Mouse (Mus musculus) bone marrow macrophage, adult 2 months (primary cell): ENCODE measurements at regions not wholly inside any gene's neighbourhood (a gene's known extent, or its start where the extent isn't known, plus 50 kb on each side); places are given as distances from the start of the nearest gene placed in this dataset.

Source experiments
- CTCF ChIP-seq: IDR thresholded peaks from 2 replicates; pipeline ENCODE4 v1.5.1; 2012; ENCODE audit warnings: low read depth, mild to moderate bottlenecking, low read length, moderate library complexity
- POLR2A ChIP-seq: IDR thresholded peaks from 2 replicates; pipeline ENCODE4 v1.6.1; 2012; ENCODE audit warnings: mild to moderate bottlenecking, low read depth, low read length, borderline replicate concordance

DNA sequence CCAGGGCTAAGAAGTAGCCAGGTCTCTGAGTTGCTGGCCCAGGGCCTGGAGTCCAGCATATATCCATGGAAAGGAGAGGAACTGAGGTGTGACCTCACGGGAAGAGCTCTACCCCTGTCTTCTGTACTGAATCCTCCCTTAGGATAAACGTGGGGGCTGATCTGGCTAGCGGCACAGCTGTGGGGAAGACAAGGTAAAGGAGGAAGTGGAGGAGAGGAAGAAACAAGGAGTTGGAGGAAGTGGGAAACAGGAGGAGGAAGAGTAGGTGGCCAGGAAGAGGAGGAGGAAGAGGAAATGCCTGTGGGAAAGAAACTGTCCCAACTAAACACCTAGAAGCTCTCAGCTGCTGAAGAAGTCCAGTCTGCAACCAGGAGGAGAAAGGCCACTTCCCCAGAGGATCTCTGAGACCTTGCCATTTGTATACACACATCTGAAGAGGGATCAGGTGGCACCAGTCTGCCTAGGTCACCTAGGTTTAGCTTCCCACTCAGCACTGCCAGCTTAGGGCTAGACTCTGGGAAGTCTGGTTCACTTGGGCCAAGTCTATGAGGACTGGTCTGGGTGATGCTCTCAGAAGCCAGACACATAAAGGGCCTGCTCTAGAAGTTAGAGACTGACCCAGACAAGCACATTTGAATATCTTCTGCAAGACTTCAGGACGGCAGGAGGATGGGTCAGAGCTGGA lies 100.6 kb upstream of the Jun start:
- no peak for TF ChIP-seq CTCF
- no peak for TF ChIP-seq POLR2A
